Mouse (Mus musculus) forebrain, embryonic 14.5 days (tissue): ENCODE data around the gene Cfdp1. TPM values are rescaled to one million over a fixed set of nuclear protein-coding genes. Genes with fewer than 3 reads are reported as not detected.

Experiments used
- ATAC-seq: fragments of 200-750 bp; cut with Nextera tagmentation; 2 replicates; pipeline ENCODE4 v1.8.0; 2017; ENCODE audit warnings: mild to moderate bottlenecking, moderate library complexity
- DNase-seq: peaks from one replicate; pipeline ENCODE4 v3.0.0-alpha.2; 2015; ENCODE audit warnings: low spot score
- H3K27ac ChIP-seq: fragments of 300-500 bp; sonication (generic); 2 replicates; pipeline ENCODE4 v1.5.1; 2014; ENCODE audit warnings: low read depth, mild to moderate bottlenecking, control low read depth, low read length, moderate library complexity
- H3K27me3 ChIP-seq: fragments of 300-500 bp; sonication (generic); replicated peaks from 2 replicates; pipeline ENCODE4 v1.6.1; 2014; ENCODE audit warnings: low read length, control low read depth, mixed read lengths; ENCODE audit not compliant: control insufficient read depth, insufficient read depth
- H3K36me3 ChIP-seq: fragments of 300-500 bp; sonication (generic); 2 replicates; pipeline ENCODE4 v1.6.1; 2014; ENCODE audit warnings: low read length, control low read depth; ENCODE audit not compliant: control insufficient read depth, insufficient read depth
- H3K4me1 ChIP-seq: fragments of 300-500 bp; sonication (generic); 2 replicates; pipeline ENCODE4 v1.6.1; 2014; ENCODE audit warnings: antibody characterized with exemption, low read length, control low read depth; ENCODE audit not compliant: control insufficient read depth, insufficient read depth
- H3K4me2 ChIP-seq: fragments of 300-500 bp; sonication (generic); 2 replicates; pipeline ENCODE4 v1.6.1; 2014; ENCODE audit warnings: mild to moderate bottlenecking, control low read depth, low read length
- H3K4me3 ChIP-seq: fragments of 300-500 bp; sonication (generic); 2 replicates; pipeline ENCODE4 v1.5.1; 2014; ENCODE audit warnings: low read depth, low read length, control low read depth
- H3K9ac ChIP-seq: fragments of 300-500 bp; sonication (generic); 2 replicates; pipeline ENCODE4 v1.6.1; 2014; ENCODE audit warnings: mild to moderate bottlenecking, low read length, control low read depth, moderate library complexity
- H3K9me3 ChIP-seq: fragments of 300-500 bp; sonication (generic); replicated peaks from 2 replicates; pipeline ENCODE4 v1.6.1; 2016; ENCODE audit warnings: low read length, control low read depth, mixed read lengths; ENCODE audit not compliant: control insufficient read depth
- WGBS: fragments of 180-500 bp; shearing (Covaris S2); extraction: QIAGEN DNeasy Blood & Tissue Kit; methylation state at CpG from one replicate; pipeline ENCODE4 v1.1.7; 2014; 5-methylcytosine and 5-hydroxymethylcytosine counted together
- polyA plus RNA-seq: library from polyadenylated mRNA; unstranded; fragments of >200 nt; fragmentation: Nextera tagmentation; extraction: Ambion mirVana; gene quantifications from 2 replicates; pipeline ENCODE4 v1.2.1, GENCODE M21; 2014

Cfdp1 gene
- polyA plus RNA-seq, 1 experiment from 2014 or later, result 173 TPM

DNA sequence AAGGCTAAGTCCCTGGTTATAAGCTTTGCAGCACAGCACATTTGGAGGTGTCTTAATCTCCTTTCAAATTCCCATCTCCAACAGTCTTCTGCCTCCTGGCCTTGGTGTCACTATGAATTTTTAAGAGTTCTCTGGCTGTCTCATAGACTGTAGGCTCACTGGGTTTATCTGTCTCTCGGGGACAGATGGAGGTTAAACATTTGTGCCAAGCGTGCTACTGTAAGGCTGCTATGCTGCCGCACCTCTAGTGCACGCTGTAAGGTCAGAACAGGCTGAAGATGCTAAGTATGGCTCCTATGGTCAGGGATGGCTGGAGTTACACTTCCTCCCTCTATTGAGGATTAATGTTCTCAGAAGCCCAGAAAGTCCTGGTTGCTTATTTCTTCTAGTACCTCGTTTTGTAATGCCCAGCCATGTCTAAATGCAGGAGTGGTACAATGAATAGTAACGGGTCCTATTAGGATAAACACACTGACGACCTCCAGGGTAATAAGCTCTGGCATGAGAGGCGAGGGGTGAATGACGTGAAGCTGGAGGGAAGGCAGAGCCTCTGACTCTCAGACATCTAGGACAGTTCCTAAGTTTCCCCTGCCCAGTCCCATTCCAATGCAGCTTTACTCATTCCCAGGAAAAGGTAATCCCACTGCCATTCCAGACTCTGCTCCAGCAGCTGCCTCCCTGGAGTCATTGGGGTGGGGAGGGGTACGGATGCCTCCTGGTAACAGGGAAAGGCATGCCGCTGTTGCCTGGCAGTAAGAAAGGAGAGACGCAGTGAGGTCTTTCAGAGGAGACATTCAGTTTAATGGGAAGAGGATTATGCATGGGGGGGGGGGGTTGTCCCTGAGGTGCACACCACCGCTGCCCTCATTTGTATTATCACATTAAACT lies 67.1 kb downstream of the Cfdp1 start:
- Histone ChIP-seq H3K9me3 (no peaks in the 10 kb centered on the region), H3K27ac (peak overlapping the region; percentile 76), H3K36me3 (no peaks in the 10 kb centered on the region), H3K4me2 (0 out of 2 replicates have a peak overlapping the region, but pooled peaks have one; percentile 1), H3K4me1 (peaks cover 23% of the 10 kb centered on the region), H3K9ac (peak overlapping the region; percentile 35; the same call in 1 of the 2 replicates), H3K4me3 (no peak overlapping the region), H3K27me3 (no peaks in the 10 kb centered on the region)
- ATAC-seq (peak; percentile 44; the same call in 1 of the 2 replicates), DNase-seq (peak; percentile 46)
- 31% methylated on average over 13 of the region's 13 CpGs for WGBS

DNA sequence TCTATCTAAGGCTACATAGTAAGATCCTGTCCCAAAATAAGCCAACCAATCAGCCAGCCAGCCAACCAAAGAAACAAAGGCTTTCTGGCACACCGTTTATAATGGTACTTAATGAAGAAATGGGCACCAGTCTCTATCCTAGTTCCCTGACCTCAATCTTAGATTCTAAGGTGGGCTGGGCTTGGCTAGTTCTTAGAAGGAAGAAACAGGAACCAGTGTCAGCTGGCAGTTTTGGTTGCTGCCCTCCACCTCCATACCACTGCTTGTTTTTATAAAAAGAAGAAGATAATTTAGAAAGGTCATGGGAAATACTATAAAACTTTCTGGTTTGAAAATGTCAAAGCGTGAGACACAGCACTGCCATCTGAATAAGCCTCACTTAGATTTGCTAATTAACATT lies 68.0 kb downstream of the Cfdp1 start:
- Histone ChIP-seq H3K9me3 (no peaks in the 10 kb centered on the region), H3K27ac (no peak overlapping the region), H3K4me1 (peaks cover 23% of the 10 kb centered on the region), H3K4me2 (no peak overlapping the region), H3K9ac (no peak overlapping the region), H3K27me3 (no peaks in the 10 kb centered on the region), H3K36me3 (no peaks in the 10 kb centered on the region), H3K4me3 (no peak overlapping the region)
- 81% methylated on average over 2 of the region's 2 CpGs for WGBS
- ATAC-seq (no peak), DNase-seq (no peak)

DNA sequence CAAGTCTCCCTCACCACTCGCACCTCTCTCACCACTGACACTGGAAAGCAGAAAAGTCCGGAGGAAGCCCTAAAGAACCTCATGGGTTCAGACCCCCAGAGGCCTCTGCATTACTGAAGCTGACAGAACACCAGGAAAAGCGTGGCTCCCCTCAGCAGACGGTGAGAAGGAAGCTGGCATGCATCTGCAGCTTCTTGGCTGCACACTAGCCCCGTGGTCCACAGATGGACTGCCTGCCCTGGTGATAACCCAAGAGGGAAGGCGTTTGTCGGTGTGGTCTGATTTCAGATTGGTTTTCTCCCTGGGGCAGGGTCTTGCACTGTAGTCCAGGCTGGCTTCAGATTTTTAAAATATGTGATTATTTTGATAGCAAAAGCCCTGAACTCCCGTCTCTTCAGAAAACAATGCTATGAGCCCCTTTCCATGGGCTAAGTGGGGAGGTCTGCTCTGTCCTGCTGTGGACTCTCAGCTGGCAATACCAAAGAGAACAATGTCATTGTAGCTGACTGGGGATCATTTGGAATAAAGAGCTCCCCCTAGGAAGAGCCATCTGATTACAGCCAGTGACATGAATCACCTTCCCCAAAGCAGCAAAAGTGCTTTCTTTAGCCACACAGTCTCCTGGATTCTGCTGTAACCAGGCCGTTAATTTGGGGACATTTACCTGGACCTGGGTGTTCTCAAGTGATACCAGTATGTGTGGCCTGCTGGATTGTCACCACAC lies 71.3 kb downstream of the Cfdp1 start:
- 0 out of 2 replicates have a peak overlapping the region, but pooled peaks have one; percentile 28 for H3K27ac ChIP-seq
- H3K4me3 ChIP-seq, result no peak overlapping the region
- DNase-seq (no peak), ATAC-seq (no peak)
- WGBS, result 57% methylated on average over 9 of the region's 9 CpGs
- H3K4me1 ChIP-seq, result peaks cover 28% of the 10 kb centered on the region
- no peaks in the 10 kb centered on the region for H3K27me3 ChIP-seq
- no peak overlapping the region for H3K4me2 ChIP-seq
- no peaks in the 10 kb centered on the region for H3K9me3 ChIP-seq
- H3K9ac ChIP-seq, result no peak overlapping the region
- no peaks in the 10 kb centered on the region for H3K36me3 ChIP-seq

DNA sequence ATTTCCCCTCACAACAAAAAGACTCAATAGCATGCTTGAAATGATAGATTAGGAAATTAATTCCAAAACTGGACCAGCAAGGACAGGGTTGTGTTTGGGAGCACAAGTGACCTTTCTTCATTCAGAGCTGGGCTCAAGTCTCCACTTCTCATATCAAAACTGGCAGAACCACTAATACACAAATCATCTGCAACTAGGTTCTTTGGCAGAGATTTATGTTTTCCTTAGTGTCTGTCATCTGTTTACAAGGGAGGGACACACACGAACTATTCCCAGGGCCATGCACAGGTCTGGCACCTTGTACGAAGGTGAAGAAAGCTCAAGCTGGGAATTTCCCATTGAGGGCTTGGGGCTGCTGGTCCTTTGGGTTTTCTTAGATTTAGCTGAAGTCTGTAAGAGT lies 71.9 kb downstream of the Cfdp1 start:
- WGBS, result 77% methylated on average over 2 of the region's 2 CpGs
- Histone ChIP-seq H3K9me3 (no peaks in the 10 kb centered on the region), H3K4me3 (no peak overlapping the region), H3K27ac (no peak overlapping the region), H3K9ac (no peak overlapping the region), H3K27me3 (no peaks in the 10 kb centered on the region), H3K4me1 (peaks cover 24% of the 10 kb centered on the region), H3K4me2 (no peak overlapping the region), H3K36me3 (no peaks in the 10 kb centered on the region)
- no peak for DNase-seq
- ATAC-seq, result no peak

DNA sequence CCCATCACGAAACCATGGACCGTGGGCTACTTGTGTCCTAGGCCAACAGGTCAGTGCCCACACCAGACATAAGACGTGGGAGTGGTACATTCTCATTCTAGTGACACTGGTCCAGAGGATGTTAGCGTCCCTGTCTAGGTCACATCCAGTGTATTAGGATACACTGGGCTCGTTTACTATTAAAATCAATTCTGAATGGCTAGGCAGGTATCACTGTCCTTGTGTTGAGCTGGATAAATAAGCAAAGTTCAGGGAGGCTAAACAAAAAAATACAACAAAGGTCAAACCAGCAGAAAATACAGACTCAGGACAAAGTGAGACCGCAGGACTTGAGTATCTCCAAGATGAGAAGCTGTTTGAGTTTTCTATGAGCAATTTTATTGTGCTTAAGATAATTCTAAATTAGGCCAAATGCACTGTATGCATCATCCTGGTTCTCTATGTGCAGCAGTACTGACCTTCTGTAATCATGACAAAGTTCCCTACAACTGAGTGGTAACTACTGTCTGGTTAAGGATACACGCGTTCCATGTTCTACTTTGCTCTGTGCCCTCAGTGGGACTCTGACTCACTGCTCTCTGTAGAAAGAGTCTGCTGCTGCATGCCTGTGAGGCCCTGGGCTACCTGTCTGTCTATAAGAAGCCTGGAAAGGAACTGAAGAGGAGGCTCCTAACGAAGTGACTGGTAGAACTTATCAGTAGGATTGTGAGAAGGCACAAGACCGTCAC lies 73.2 kb downstream of the Cfdp1 start:
- DNase-seq (no peak), ATAC-seq (no peak)
- H3K27me3 ChIP-seq, result no peaks in the 10 kb centered on the region
- H3K36me3 ChIP-seq, result no peaks in the 10 kb centered on the region
- no peak overlapping the region for H3K9ac ChIP-seq
- H3K4me3 ChIP-seq, result no peak overlapping the region
- WGBS, result 83% methylated on average over 10 of the region's 10 CpGs
- H3K4me2 ChIP-seq, result no peak overlapping the region
- peaks cover 17% of the 10 kb centered on the region for H3K4me1 ChIP-seq
- H3K9me3 ChIP-seq, result no peaks in the 10 kb centered on the region
- no peak overlapping the region for H3K27ac ChIP-seq

DNA sequence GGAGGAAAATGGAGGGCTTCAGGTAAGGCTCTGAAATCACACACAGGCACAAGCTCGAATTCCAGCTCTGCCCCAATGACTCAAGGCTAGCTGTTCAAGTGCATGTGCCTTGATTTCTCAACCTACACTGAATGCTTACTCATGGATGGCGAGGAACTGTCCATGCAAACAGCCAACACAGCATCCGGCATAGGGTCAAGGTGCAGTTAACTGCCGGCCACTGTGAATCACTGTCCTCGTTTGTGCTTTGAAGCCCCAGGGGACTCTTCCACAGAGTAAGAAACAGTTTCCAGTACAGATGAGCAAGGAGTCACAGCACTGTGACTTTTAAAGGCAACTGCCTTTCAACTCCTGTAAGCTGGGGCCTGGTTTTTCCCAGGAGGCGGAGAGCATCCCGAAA lies 74.4 kb downstream of the Cfdp1 start:
- no peaks in the 10 kb centered on the region for H3K27me3 ChIP-seq
- 0 out of 2 replicates have a peak, but pooled peaks cover 3% of the 10 kb centered on the region for H3K36me3 ChIP-seq
- WGBS, result 83% methylated on average over 7 of the region's 7 CpGs
- peaks cover 17% of the 10 kb centered on the region for H3K4me1 ChIP-seq
- no peak for ATAC-seq
- H3K4me2 ChIP-seq, result no peak overlapping the region
- no peak overlapping the region for H3K4me3 ChIP-seq
- H3K9me3 ChIP-seq, result no peaks in the 10 kb centered on the region
- H3K27ac ChIP-seq, result no peak overlapping the region
- DNase-seq, result no peak
- H3K9ac ChIP-seq, result no peak overlapping the region

DNA sequence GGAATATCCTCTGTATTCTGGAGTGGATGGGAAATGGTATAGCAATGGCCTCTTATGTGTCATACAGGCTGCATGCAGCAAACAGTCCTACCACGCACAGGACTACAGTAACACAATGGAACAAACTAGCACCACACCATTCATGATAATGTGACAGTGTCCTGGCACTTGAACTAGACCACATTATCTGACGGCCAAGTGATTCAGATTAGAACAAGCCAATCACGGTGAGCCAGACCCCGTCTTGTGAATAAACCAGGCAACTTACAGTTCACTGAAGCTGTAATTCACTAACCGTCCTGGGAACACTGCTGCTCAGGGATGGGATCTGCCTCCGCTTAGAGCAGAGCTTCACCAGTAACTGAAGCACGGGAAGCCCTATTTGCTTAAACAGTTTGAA lies 75.3 kb downstream of the Cfdp1 start:
- 0 out of 2 replicates have a peak, but pooled peaks cover 6% of the 10 kb centered on the region for H3K36me3 ChIP-seq

DNA sequence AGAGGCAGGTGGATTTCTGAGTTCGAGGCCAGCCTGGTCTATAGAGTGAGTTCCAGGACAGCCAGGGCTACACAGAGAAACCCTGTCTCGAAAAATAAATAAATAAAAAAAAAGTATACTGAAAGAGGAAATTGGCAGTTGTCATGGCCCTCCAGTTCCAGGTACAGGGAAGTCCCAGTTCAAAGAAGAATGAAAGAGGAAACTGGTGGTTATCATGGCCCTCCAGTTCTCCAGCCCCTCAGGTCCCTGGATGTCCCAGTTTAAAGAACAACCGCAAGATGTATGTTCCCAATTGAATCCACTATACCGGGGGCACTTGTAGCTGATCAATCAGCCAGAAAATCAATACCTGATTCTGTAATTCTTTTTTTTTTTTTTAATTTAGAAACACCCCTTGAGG lies 77.6 kb downstream of the Cfdp1 start:
- Histone ChIP-seq H3K9ac (no peak overlapping the region), H3K4me3 (no peak overlapping the region), H3K27ac (no peak overlapping the region), H3K27me3 (no peaks in the 10 kb centered on the region), H3K4me2 (no peak overlapping the region), H3K4me1 (peaks cover 15% of the 10 kb centered on the region), H3K36me3 (peaks cover 9% of the 10 kb centered on the region; the same call in 1 of the 2 replicates), H3K9me3 (no peaks in the 10 kb centered on the region)
- DNase-seq, result no peak
- no peak for ATAC-seq
- WGBS, result 92% methylated on average over 4 of the region's 4 CpGs

More for the DNA sequence above, 75.3 kb downstream of the Cfdp1 start:
- no peak overlapping the region for H3K9ac ChIP-seq
- WGBS, result 48% methylated on average over 7 of the region's 7 CpGs
- DNase-seq (peak; percentile 56), ATAC-seq (peak; percentile 63; the same call in 1 of the 2 replicates)
- no peaks in the 10 kb centered on the region for H3K27me3 ChIP-seq
- no peak overlapping the region for H3K4me3 ChIP-seq
- H3K27ac ChIP-seq, result no peak overlapping the region; the same call in 1 of the 2 replicates
- no peaks in the 10 kb centered on the region for H3K9me3 ChIP-seq
- no peak overlapping the region for H3K4me2 ChIP-seq
- peaks cover 17% of the 10 kb centered on the region for H3K4me1 ChIP-seq
